Mouse (Mus musculus) retina, adult 2 months (tissue): ENCODE results near the gene Traf6.

Experiments used
- DNase-seq: peaks from one replicate; pipeline ENCODE4 v3.0.0-alpha.2; 2012; ENCODE audit warnings: low read depth, low spot score

Traf6 gene

DNA sequence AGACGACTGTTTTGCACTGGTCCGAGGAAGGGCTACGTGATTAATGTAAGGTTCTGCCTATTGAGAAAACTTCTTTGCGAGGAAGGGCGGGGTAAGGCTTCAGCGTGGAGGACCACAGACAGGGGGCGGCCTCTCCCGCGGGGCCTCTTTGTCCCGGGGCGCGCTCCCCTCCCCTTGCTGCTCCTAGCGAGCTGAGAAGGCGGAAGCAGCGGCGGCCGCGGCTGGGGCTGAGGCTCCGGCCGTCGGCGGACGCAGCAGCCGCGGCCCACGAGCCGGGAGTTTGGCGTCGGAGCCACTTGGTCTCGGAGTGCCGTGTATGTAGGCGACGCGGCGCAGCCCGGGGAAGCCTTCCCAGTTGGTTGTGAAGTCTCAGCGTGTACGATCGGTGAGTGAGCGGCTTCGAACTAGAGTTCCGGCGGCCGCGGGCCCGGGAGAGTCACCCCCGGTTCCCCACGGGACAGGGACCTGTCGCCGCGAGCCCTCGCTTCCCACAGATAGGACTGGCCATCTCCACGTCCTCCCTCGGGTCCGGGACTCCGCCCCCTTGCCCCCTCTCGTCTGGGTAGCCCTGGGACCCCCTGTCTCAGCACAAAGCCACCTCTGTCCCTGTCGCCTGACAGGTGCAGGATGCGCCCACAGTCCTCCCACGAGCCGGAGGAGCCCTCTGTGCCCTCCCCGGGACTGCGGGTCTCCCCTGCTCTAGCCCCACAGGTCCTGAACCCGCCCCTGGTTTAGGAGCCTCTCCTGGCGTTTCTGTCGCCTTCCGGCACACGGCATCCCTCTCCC, at the start of gene Traf6:
Gene Traf6 (plus strand): TSS at position 194 of the 786 bp plus-strand sequence.
- DNase-seq, result peak; percentile 55

- no peak for DNase-seq
Observed at GRCm38 (mm10) chr2:101638979-101639839, 39.0 kb upstream of the Traf6 start.

DNA sequence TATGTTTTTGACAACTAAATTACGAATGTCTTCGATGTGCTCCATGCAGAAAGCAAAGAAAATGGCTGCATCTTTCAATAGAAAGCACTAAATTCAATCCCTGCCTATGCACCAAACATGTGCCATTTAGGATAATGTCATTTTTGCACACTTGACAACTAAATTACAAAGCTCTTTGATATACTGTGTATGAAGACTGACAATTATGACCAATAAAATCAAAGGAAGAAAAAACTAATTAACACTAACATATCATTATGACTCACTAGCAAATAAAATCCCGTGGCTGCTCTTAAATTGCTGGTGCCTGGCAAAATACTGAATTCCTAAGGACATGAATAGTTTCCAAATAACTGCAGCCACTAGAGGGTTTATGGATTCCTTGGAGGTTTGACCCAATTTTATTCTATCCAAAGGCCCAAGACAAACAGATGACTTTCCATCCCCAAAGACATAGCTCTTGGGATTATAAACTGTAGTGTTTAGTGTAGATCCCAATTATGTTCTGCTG, 38.3 kb upstream of the Traf6 start:
- DNase-seq, result no peak

- DNase-seq, result no peak
Observed at GRCm38 (mm10) chr2:101645841-101646240, 32.4 kb upstream of the Traf6 start.

- no peak for DNase-seq
Observed at GRCm38 (mm10) chr2:101648361-101648760, 29.9 kb upstream of the Traf6 start.

GRCm38 (mm10) chr2:101649114-101649671, 29.0 kb upstream of the Traf6 start, which contains the start of the genes Rag1 and B230118H07Rik:
Gene Rag1 (minus strand): TSS chr2:101649501.
Gene B230118H07Rik (minus strand): TSS chr2:101649532.
- DNase-seq, result no peak

DNA sequence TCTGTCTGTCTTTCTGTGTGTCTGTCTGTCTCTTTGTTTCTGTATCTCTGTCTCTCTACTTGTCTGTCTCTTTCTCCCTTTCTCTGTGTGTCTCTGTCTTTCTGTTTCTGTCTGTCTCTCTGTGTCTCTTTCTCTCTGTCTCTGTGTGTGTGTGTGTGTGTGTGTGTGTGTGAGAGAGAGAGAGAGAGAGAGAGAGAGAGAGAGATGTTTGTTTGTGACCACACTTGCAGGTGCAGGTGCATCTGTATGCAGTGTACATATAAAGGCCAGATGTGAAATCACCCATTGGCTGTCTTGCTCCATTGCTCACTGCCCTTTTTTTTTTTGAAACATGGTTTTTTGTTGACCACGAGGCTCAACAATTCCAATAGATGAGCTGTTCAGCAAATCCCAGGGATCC, 27.8 kb upstream of the Traf6 start:
- no peak for DNase-seq

DNA sequence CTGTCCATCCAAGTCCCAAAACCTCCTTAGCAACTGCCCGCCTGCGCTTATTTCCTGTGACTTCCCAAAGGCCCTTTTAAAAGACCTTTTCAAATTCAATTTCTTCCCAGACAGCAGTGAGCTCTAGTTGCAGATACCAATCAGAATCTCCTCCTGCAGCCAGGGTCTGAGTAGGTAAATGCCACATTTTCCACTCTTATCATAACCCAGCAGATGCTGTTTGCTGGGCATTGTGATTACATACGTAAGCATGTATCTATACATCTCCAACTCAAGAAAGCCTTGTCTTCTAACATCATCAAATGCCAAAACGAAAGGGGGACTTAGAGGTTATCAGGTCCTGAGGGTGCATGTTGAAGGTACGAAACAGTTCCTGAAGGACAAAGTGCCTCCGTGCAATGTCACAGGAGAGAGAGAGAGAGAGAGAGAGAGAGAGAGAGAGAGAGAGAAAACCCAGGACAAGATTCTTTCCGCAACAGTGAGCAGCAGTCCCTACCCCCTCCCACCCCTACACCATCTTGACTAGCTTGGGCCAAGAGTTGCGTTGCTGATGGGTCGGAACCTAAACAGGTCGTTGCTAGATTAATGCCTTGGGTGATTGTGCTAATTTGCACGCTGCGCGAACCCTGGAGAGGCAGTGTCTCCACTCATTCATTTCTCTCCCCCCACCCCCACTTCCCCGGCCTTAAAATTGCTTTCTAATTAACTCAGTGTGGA, 25.9 kb upstream of the Traf6 start:
- DNase-seq, result no peak

- peak; percentile 62 for DNase-seq
Observed at GRCm38 (mm10) chr2:101652921-101653597, 25.2 kb upstream of the Traf6 start.

DNA sequence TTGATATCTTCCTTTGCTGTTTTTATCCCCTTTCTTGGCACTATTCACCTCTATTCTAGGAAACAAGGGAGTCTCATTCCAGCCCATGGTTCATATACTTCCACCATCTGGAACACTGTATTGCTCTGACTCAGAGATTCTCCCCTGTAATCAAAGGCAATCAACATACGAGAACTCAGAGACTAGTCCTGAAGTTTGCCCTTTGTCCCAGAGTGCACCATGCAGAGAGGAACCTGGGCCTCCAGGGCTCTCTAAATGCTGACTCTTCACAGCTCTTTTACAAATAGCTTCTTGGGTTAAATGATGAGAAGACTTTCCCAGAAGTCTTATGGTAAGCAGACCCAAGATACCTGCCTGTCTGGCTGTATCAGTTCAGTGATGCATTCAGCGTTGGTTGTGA, 17.7 kb upstream of the Traf6 start:
- no peak for DNase-seq

DNA sequence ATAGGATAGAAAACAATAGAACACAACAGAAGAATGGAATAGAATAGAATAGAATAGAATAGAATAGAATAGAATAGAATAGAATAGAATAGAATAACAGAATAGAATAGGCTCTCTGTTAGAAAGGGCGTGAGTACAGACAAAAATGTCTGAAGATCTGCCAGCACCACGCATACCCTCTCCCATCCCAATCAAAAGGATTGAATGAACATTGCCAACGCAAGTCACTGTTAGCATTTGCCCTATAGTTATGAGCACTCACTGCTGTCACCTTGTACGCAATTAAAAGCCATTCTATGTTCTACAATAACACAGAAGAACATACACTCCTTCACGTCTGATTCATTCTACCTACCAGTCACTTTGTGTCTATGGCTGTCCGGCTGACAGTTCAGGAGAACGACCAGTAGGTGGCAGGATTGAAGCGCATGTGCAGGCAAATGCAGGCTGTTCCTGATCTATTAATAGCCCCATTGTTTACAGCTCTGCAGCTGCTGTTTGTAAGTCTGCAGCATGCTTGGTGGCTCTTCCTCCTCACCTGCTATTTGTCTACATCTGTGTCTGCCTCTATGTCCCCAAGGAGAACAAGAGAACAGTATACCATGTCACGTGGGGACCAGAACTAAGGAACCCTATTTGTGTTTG, 13.0 kb upstream of the Traf6 start:
- DNase-seq, result peak; percentile 64

GRCm38 (mm10) chr2:101665703-101666092, 12.5 kb upstream of the Traf6 start:
- DNase-seq, result no peak

DNA sequence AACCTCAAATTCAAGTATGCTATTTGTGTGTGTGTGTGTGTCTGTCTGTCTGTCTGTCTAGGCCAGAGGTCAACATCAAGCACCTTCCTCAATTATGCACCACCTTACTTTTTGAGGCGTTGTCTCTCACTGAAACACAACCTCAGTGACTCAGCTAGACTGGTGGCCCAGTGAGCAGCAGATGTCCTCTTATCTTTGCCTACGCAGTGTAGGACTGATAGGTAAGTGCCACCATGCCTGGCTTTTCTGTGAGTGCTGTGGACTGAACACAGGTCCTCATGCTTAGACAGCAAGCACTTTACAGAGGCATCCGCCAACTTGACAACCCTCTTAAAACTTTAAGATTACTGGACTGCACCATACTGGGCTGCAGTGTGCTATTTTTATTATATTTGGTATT, 9.5 kb upstream of the Traf6 start:
- no peak for DNase-seq

GRCm38 (mm10) chr2:101673547-101673946, 4.7 kb upstream of the Traf6 start:
- DNase-seq, result no peak

- no peak for DNase-seq
Observed at GRCm38 (mm10) chr2:101679164-101679784, 1.0 kb downstream of the Traf6 start.

GRCm38 (mm10) chr2:101684421-101684820, 6.2 kb downstream of the Traf6 start:
- no peak for DNase-seq

GRCm38 (mm10) chr2:101688011-101688410, 9.8 kb downstream of the Traf6 start:
- no peak for DNase-seq

DNA sequence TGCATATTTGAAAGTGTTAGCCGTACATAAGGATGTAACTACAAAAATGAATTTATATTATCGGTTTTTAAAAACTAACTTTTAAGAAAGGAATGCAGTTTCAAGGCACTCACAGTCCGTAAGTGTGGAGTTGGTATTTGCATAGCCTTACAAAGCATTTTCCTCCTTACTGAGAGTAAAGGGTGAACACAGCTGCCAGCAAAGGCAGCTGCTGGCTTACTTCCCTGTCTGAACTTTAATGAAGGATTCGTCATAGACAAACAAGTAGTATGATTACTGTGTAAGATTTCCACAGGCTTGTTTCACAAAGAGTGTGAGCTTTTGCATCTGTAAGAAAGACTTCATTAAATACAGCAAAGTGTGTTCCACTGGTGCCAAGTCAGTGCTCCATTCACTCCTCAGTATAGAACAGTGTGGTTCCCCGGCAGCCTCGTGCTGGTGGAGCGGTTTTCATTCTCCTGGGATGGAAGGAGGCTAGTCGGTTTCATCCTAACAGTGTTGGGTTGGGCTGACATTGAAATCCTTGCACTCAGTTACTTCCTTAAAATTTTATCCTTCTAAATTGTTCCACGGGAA, 12.1 kb downstream of the Traf6 start:
- no peak for DNase-seq

DNA sequence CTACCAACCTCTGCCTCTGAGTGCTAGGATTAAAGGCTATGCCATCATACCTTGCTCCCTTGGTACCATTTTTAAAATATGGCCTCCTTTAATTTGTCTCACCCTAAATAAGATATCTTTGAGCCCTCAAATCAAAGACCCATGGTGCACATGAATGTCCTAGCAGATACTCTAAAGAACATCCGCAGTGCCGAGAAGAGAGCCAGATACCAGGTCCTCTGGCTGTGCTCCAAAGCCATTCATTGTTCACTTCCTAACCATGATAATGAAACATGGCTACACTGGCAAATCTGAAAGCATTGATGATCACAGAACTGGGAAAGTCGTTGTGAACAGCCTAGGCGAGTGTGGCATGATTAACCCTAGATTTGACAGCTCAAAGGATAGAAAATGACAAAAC, 14.8 kb downstream of the Traf6 start:
- DNase-seq, result no peak
